Mouse (Mus musculus) layer of hippocampus, postnatal 10 days (tissue): ENCODE results near the gene Arntl2. TPM values are rescaled to one million over a fixed set of nuclear protein-coding genes. Genes with fewer than 3 reads are reported as not detected.

ENCODE experiments used
- total RNA-seq, 2 experiments: library from RNA; stranded (reverse); gene quantifications; 2 replicates each; pipeline ENCODE4 v1.2.3; 2021

The Arntl2 gene
- total RNA-seq, 2 experiments from 2014 or later: 9.8 to 14.1 TPM

Other genes starting within 250 kb of the Arntl2 start
- gene Fgfr1op2, start 218.9 kb upstream of the Arntl2 start, total RNA-seq: 10 to 100 TPM; 54.6 to 58.8 TPM
- 10 to 100 TPM; 37.6 to 41.0 TPM for gene Ints13, start 218.2 kb upstream of the Arntl2 start, total RNA-seq
- 10 to 100 TPM; 41.1 to 46.1 TPM for gene Med21, start 153.5 kb upstream of the Arntl2 start, total RNA-seq
- gene Tm7sf3, start 153.2 kb upstream of the Arntl2 start, total RNA-seq: 10 to 100 TPM; 38.8 to 42.2 TPM
- gene Stk38l, start 71.1 kb upstream of the Arntl2 start, total RNA-seq: 10 to 100 TPM; 19.2 to 22.9 TPM
- gene Smco2, start 54.0 kb downstream of the Arntl2 start, total RNA-seq: not detected
- 10 to 100 TPM; 56.5 to 64.7 TPM for gene Ppfibp1, start 92.4 kb downstream of the Arntl2 start, total RNA-seq
- not detected for gene 1700034J05Rik, start 158.4 kb downstream of the Arntl2 start, total RNA-seq
- 1 to 10 TPM; 2.5 to 2.8 TPM for gene Rep15, start 236.5 kb downstream of the Arntl2 start, total RNA-seq
- 10 to 100 TPM; 43.5 to 50.7 TPM for gene Mrps35, start 246.7 kb downstream of the Arntl2 start, total RNA-seq